Mouse (Mus musculus) adrenal gland, postnatal 25 days (tissue): ENCODE measurements around the gene Shh. TPM values are rescaled to one million over a fixed set of nuclear protein-coding genes. Genes with fewer than 3 reads are reported as not detected.

ENCODE experiments used
- DNase-seq: peaks from one replicate; pipeline ENCODE4 v3.0.0; 2021; ENCODE audit warnings: mixed read lengths
- total RNA-seq: library from RNA; stranded (reverse); gene quantifications from 2 replicates; pipeline ENCODE4 v1.2.3, GENCODE M21; 2021

The Shh gene
- total RNA-seq, 1 experiment from 2014 or later: 13.2 TPM

GRCm38 (mm10) chr5:28459456-28460225, 7.4 kb downstream of the Shh start:
- DNase-seq: no peak

DNA sequence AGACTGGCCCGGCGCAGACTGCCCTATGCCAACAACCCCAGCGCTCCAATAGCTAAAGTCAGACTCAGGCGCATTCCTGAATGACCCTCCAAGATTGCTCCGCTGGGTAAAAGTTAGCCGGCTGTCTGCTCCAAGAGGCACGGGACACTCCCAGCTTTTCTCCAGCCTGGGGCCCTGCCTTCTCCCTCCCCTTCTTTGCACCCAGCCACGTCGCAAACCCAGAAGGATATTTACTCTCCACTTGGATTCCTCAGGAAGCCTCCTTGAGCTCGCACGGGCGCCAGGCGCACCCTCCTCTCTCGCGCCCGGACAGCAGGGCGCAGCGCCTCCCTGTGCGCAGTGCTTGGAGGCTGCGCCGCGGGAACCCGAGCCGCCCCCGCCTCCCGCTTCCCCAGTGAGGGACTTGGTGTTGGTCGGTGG, 8.2 kb downstream of the Shh start:
- DNase-seq: no peak

- no peak for DNase-seq
These were observed 9.0 kb downstream of the Shh start for GRCm38 (mm10) chr5:28457921-28458641.

DNA sequence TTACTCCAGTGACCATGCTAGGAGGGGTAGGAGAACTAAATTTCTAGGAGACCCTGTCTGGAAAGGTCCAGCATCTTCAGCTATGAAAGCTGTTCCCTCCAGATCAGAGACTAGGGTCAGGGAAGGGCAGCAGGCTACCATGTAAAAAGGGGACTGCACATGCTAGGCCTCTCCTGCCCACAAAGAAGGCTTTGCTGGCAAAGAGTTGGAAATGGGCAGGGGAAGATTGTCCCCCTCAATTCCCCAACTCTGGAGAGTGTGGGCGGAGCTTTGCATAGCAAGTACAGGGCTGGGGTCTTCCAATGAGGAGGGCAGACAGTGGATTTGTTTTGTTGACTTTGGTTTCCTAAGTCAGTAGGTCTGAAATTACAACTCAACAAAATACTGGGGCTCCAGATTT, 10.7 kb downstream of the Shh start:
- DNase-seq: no peak

DNA sequence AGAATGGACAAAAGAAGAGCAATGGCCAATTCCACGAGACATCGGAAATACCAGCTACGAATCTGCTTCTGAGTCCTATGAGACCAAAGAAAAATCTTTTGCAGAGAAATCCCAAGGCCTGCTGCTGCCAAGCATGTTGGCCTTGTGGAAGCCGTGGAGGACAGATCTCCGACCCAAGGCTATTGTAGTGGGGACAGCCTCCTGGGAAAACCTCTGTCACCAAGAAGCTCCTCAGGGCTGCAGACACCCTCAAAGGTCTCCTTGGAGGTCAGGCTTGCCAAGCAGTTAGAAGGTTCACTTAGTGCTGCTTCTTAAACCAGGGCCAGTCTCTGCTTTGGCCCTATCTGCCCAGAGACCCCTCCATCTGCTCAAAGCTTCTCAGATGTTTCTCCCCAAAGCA, 11.3 kb downstream of the Shh start:
- no peak for DNase-seq

GRCm38 (mm10) chr5:28454546-28454945, 12.5 kb downstream of the Shh start:
- no peak for DNase-seq

GRCm38 (mm10) chr5:28453523-28453922, 13.5 kb downstream of the Shh start:
- DNase-seq: no peak

DNA sequence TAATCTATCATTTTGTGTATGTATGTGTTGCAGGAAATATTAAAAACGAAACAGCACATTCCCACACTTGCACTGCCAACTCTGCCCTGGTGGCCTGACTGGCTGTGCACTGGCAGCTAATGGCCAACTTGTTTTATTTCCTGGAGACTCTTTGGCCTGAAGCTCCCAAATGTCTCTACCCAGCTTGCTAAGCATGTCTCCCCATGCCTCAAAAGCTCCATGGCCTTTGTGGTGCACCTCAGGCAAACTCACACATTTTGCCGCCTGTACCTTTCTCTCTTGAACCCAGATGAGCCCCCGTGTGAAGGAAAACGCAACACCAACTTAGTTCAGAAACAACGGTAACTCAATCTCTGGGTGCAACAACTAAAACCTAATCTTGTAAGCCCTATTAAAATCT, 14.0 kb downstream of the Shh start:
- DNase-seq: no peak

DNA sequence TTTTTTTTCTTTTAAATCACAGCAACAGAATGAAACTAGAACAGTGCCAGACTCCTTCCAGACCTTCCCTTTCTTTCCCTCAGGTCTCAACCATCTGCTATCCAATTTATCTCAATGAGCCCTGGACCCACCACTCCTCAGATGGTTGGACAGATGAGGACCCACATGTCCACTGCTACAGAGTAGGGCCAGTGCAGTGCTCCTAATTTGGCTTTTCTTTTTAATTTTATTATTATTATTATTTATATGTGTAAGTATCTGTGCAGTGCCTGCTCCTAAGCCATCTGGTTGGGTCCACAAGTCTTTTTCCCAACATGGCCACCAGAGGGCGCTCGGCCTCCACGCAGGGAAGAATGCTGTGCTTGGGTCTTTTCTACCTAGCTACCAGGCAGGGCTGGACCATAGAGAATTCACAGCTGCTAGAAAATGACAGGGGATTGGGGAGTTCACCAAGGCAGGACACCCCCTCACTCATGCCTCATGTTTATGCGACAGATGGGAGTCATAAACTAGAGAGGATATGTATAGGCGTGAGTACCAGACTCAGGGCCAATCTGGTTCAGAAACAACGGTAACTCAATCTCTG, 15.9 kb downstream of the Shh start:
- peak; percentile 87 for DNase-seq

DNA sequence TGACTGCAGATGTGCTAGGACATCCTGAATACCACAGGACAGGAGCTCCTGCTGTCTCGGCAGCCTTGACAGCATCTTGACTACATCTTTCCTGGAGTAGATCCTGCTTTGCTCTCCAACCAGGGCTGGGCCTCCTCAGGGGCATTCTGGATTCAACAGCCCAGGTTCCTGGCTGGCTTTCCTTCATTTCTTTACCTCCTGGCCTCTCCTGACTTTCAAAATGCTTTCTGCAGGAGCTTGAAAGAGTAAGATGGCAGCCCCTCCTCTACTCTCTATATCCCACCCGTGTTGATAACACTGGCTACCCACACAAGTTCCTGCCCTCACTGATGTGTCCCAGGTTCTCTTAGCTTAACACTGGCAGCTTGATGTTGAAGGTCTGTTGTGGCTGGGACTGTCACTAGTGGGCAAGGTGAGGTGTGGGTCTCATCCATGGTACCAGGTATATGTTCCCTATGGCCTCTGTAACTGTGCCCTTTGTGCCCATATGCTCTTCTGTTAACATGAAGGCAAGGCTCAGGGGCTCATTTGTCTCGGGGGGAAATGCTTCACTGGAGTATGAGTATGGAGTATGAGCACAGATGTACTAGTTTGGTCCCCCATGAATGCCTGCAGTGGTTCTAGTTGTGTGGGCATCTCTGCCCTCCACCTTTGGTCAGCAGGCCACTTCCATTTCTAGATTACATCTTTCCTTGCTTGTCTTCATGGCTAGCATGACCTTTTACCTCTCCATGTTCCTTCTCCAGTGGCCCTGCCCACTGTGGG, 16.7 kb downstream of the Shh start:
- no peak for DNase-seq

GRCm38 (mm10) chr5:28425926-28426325, 41.1 kb downstream of the Shh start:
- no peak for DNase-seq

GRCm38 (mm10) chr5:28423781-28424180, 43.3 kb downstream of the Shh start:
- no peak for DNase-seq

- DNase-seq: peak; percentile 45
These were observed 47.3 kb downstream of the Shh start for GRCm38 (mm10) chr5:28419640-28420265.

GRCm38 (mm10) chr5:28418734-28419133, 48.3 kb downstream of the Shh start:
- DNase-seq: no peak

- no peak for DNase-seq
These were observed 51.0 kb downstream of the Shh start for GRCm38 (mm10) chr5:28416029-28416428.

GRCm38 (mm10) chr5:28414076-28414475, 53.0 kb downstream of the Shh start:
- DNase-seq: no peak

DNA sequence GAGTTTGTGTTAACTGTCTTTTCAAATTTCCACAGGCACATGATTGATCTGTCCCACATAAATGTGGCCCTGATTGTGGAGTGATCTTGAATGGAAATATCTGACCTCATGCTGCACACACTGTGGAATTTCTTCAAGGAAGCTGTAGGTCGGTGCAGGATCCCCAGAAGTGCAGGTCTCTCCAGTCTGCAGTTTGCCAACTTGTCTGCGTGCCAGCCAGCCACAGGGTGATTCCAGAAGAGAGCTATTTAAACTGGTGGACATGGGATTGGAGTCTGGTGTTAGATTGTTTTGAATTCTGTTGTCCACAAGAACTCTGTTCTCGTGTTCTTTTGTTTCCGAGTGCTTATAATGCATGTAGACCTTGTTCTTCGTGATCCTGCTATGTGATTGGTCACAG, 53.5 kb downstream of the Shh start:
- DNase-seq: peak; percentile 27

GRCm38 (mm10) chr5:28412006-28412685, 54.9 kb downstream of the Shh start:
- DNase-seq: peak; percentile 58
